Mouse (Mus musculus) spleen, postnatal 4 days (tissue): ENCODE data around the gene Pipox.

ENCODE experiments used
- DNase-seq, 2 experiments: peaks; one replicate each; pipeline ENCODE4 v3.0.0; 2022; ENCODE audit warnings: low spot score in 2 of 2

The Pipox gene

GRCm38 (mm10) chr11:77848131-77848530 lies 45.8 kb downstream of the Pipox start:
- DNase-seq: no peak

- no peak for DNase-seq
Observed at GRCm38 (mm10) chr11:77847599-77848128, 46.2 kb downstream of the Pipox start.

- no peak for DNase-seq
Observed at GRCm38 (mm10) chr11:77843906-77844200, 50.0 kb downstream of the Pipox start.

GRCm38 (mm10) chr11:77843068-77843905 lies 50.6 kb downstream of the Pipox start:
- no peak for DNase-seq

GRCm38 (mm10) chr11:77840523-77841245 lies 53.2 kb downstream of the Pipox start:
- no peak for DNase-seq

GRCm38 (mm10) chr11:77837856-77838255 lies 56.0 kb downstream of the Pipox start:
- DNase-seq: no peak

- no peak for DNase-seq
Observed at GRCm38 (mm10) chr11:77836751-77837150, 57.1 kb downstream of the Pipox start.

- no peak for DNase-seq
Observed at GRCm38 (mm10) chr11:77836290-77836689, 57.6 kb downstream of the Pipox start.

GRCm38 (mm10) chr11:77835109-77835508 lies 58.8 kb downstream of the Pipox start:
- DNase-seq: no peak

- no peak for DNase-seq
Observed at GRCm38 (mm10) chr11:77832541-77832940, 61.4 kb downstream of the Pipox start.

GRCm38 (mm10) chr11:77830875-77831274 lies 63.0 kb downstream of the Pipox start:
- DNase-seq: no peak
